Mouse (Mus musculus) pancreas, adult 10 weeks (tissue): ENCODE data around the gene Qrich2. TPM values are rescaled to one million over a fixed set of nuclear protein-coding genes. Genes with fewer than 3 reads are reported as not detected.

Experiments
- polyA plus RNA-seq: library from polyadenylated mRNA; stranded (reverse); fragments of 350-450 nt; fragmentation: Illumina TruSeq; extraction: RNeasy Lipid Tissue Mini Kit (QIAGEN cat#74804); gene quantifications from one replicate; pipeline ENCODE4 v1.2.3, GENCODE M21; 2015; ENCODE audit warnings: low read depth, low replicate concordance; ENCODE audit not compliant: insufficient read depth

The Qrich2 gene
- polyA plus RNA-seq = not detected

GRCm38 (mm10) chr11:116466141-116466540, at the start of gene Qrich2:
TSS of gene Qrich2 (minus strand) at chr11:116466241.

GRCm38 (mm10) chr11:116493795-116494252, 27.8 kb upstream of the Qrich2 start, which contains the start of gene Prpsap1:
TSS of gene Prpsap1 (minus strand) at chr11:116494202.

GRCm38 (mm10) chr11:116433356-116434286, 32.4 kb downstream of the Qrich2 start, which contains the start of gene Ubald2:
TSS of gene Ubald2 (plus strand) at chr11:116434094.

GRCm38 (mm10) chr11:116412904-116413630, 53.0 kb downstream of the Qrich2 start, which contains the start of gene Rnf157:
TSS of gene Rnf157 (minus strand) at chr11:116413032.

Other genes with a start within 250 kb of the Qrich2 start
- gene Evpl, start 228.2 kb downstream of the Qrich2 start, polyA plus RNA-seq = 1.1 TPM
- 30.8 TPM for gene Srp68, start 192.0 kb downstream of the Qrich2 start, polyA plus RNA-seq
- not detected for gene Galr2, start 185.3 kb downstream of the Qrich2 start, polyA plus RNA-seq
- gene Exoc7, start 159.0 kb downstream of the Qrich2 start, polyA plus RNA-seq = 9.2 TPM
- gene Foxj1, start 130.8 kb downstream of the Qrich2 start, polyA plus RNA-seq = 1.4 TPM
- 1.6 TPM for gene Rnf157, start 53.2 kb downstream of the Qrich2 start, polyA plus RNA-seq
- gene Ubald2, start 32.1 kb downstream of the Qrich2 start, polyA plus RNA-seq = 10.8 TPM
- 59.0 TPM for gene Prpsap1, start 28.0 kb upstream of the Qrich2 start, polyA plus RNA-seq
- 4.7 TPM for gene Sphk1, start 64.7 kb upstream of the Qrich2 start, polyA plus RNA-seq
- gene Ube2o, start 115.2 kb upstream of the Qrich2 start, polyA plus RNA-seq = 8.1 TPM
- gene Aanat, start 120.2 kb upstream of the Qrich2 start, polyA plus RNA-seq = not detected
- gene Rhbdf2, start 160.8 kb upstream of the Qrich2 start, polyA plus RNA-seq = 5.8 TPM
- gene Prcd, start 187.3 kb upstream of the Qrich2 start, polyA plus RNA-seq = not detected
- 17.1 TPM for gene Cygb, start 188.1 kb upstream of the Qrich2 start, polyA plus RNA-seq